Mouse (Mus musculus) neural tube, embryonic 10.5 days (tissue): ENCODE results near the gene Aurkc.
"Not testable (repeated sequence)": the region's sequence is repeated elsewhere in the genome, so short reads cannot be mapped to it uniquely, and the experiment has no call there.

Source experiments
- DNase-seq: peaks from one replicate; pipeline ENCODE4 v3.0.0-alpha.2; 2017; ENCODE audit warnings: low spot score; ENCODE audit errors: extremely low spot score

Aurkc gene

DNA sequence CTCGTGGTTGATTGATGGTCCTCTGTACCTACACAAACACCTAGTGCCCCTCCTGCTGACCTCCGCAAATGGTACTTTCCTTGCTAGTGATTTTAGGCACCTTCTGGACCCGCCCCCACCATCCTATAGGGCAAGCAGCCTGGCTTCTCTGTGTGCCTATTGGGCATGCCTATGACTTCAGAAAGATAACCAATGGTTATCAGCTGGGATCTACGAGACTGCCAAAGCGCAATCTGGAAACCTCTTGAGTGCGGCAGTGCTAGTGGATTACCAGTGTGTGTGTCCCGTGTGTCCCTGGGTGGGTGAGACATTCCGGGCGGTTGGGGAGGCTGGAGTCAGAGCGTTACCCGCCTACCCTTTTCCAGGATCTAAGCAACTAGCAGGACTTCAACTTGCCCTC lies at the start of gene Aurkc:
TSS of gene Aurkc (plus strand) at position 50 of the 400 bp plus-strand sequence.
- DNase-seq, result not testable (repeated sequence)

DNA sequence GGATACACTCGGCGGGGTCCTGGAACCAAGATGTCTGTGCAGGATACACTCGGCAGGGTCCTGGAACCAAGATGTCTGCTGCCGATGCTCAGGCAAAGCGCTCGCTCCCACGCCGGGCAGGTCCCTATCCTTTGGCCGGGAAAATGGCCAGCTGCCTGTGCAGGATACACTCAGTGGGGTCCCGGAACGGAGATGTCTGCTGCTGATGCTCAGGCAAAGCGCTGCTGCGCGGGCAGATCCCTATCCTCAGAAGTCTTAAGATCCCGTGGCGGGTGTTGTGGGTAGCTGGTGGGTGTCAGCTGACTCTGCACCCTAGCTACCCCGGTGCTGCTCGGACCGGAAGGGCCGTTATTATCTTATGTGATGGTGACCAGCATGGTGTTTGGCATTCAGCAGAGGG lies 47.0 kb upstream of the Aurkc start:
- not testable (repeated sequence) for DNase-seq

DNA sequence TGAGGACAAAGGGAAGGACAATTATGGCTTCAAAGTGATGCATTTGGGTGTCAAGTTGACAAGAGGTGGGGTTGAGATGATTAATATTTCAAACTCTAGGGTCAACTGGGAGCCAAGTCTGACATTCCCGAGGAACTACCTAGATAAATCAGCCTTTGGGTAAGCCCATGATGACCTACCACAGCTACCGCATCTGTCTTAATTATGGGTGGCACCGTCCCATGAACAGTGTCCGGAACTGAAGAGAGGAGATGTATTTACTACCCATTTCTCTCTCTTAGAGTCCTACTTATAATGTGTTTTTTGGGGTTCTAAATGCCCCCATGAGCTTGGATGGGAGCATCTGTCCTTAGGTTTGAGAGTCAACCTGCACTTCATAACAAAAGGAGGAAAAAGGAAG lies 38.5 kb upstream of the Aurkc start:
- DNase-seq, result no peak

DNA sequence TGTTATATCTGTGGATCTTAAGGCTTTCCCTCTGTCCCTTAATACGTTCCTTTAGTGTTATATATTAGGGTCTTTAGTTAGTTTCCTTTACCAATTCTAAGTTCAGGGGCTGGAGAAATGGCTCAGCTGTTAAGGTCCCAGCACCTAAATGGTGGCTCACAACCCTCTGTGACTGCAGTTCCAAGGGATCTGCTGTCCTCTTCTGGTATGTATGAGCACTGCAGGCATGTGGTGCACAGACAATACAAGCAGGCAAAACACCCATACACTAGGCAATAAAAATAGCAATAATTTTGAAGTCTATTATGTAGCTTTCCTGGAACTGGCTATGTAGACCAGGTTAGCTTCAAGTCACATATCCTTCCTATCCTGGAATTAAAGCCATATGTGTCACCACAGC lies 36.5 kb upstream of the Aurkc start:
- DNase-seq, result no peak

- no peak for DNase-seq
These were observed 21.5 kb upstream of the Aurkc start for GRCm38 (mm10) chr7:6973566-6973965.

GRCm38 (mm10) chr7:6976890-6977289 lies 18.2 kb upstream of the Aurkc start:
- no peak for DNase-seq

GRCm38 (mm10) chr7:6998914-6999313 lies 3.8 kb downstream of the Aurkc start:
- not testable (repeated sequence) for DNase-seq

DNA sequence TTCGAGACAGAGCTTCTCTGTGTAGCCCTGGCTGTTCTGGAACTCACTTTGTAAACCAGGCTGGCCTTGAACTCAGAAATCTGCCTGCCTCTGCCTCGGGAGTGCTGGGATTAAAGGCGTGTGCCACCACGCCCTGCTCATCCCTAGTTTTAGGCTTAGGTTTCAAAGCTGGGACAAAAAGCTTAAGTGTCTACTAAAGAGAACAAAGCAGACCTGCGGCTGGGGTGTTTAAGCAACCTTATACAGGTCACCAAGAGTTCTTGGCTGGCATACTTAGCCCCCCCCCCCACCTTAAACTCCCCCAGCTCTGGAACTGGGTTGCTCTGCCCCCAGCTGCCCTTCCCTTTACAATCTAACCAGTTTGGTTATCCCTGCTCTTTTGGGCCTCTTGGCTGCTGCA lies 10.3 kb downstream of the Aurkc start:
- DNase-seq, result not testable (repeated sequence)

DNA sequence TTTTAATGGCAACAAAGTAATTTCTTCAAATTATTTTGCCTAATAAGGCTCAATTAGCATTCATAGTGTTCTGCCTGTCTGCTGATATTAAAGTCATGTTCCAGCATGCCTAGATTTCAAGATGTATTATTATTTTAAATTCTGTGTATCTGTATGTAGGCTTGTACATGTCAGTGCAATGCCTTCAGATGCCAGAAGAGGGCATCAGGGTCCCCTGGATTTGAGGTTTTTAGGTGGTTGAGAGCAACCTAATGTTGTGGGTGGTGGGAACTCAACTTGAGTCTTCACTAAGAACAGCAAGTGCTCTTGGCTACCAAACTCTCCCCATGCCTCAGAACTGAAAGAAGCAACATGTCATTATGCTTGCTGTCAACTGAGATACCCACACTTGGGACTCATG lies 32.3 kb downstream of the Aurkc start:
- DNase-seq, result no peak

- not testable (repeated sequence) for DNase-seq
These were observed 54.7 kb downstream of the Aurkc start for GRCm38 (mm10) chr7:7049659-7050320.
